Mouse (Mus musculus) embryonic fibroblast, embryonic 13.5 days (primary cell): Measurements from ENCODE around the gene Mrc2.

ENCODE experiments used
- CTCF ChIP-seq: IDR thresholded peaks from 2 replicates; pipeline ENCODE4 v1.5.1; 2011; ENCODE audit warnings: mild to moderate bottlenecking, control low read depth, low read length, moderate library complexity, borderline replicate concordance; ENCODE audit not compliant: insufficient read depth
- POLR2A ChIP-seq: IDR thresholded peaks from 2 replicates; pipeline ENCODE4 v1.6.1; 2011; ENCODE audit warnings: low read depth, mild to moderate bottlenecking, control low read depth, low read length, moderate library complexity

- no peak for TF ChIP-seq CTCF
- no peak for TF ChIP-seq POLR2A
Observed at GRCm38 (mm10) chr11:105366051-105366450, 73.6 kb downstream of the Mrc2 start.
